Mouse (Mus musculus) neural tube, embryonic 15.5 days (tissue): ENCODE results near the gene Slc17a1. TPM values are rescaled to one million over a fixed set of nuclear protein-coding genes. Genes with fewer than 3 reads are reported as not detected.

Experiments used
- ATAC-seq: fragments of 200-750 bp; cut with Nextera tagmentation; 2 replicates; pipeline ENCODE4 v1.8.0; 2017; ENCODE audit warnings: mild to moderate bottlenecking, moderate TSS enrichment, moderate library complexity; ENCODE audit not compliant: low FRiP score
- H3K27ac ChIP-seq: fragments of 300-500 bp; sonication (generic); replicated peaks from 2 replicates; pipeline ENCODE4 v1.5.1; 2015; ENCODE audit warnings: mild to moderate bottlenecking, inconsistent platforms
- H3K27me3 ChIP-seq: fragments of 300-500 bp; sonication (generic); replicated peaks from 2 replicates; pipeline ENCODE4 v1.6.1; 2015; ENCODE audit warnings: inconsistent platforms
- H3K36me3 ChIP-seq: fragments of 300-500 bp; sonication (generic); 2 replicates; pipeline ENCODE4 v1.6.1; 2015; ENCODE audit warnings: inconsistent platforms
- H3K4me1 ChIP-seq: fragments of 300-500 bp; sonication (generic); 2 replicates; pipeline ENCODE4 v1.6.1; 2015; ENCODE audit warnings: inconsistent platforms
- H3K4me2 ChIP-seq: fragments of 300-500 bp; sonication (generic); 2 replicates; pipeline ENCODE4 v1.6.1; 2015; ENCODE audit warnings: inconsistent platforms, mild to moderate bottlenecking, moderate library complexity
- H3K4me3 ChIP-seq: fragments of 300-500 bp; sonication (generic); replicated peaks from 2 replicates; pipeline ENCODE4 v1.5.1; 2015; ENCODE audit warnings: mild to moderate bottlenecking, inconsistent platforms
- H3K9ac ChIP-seq: fragments of 300-500 bp; sonication (generic); replicated peaks from 2 replicates; pipeline ENCODE4 v1.6.1; 2015; ENCODE audit warnings: mild to moderate bottlenecking, inconsistent platforms
- H3K9me3 ChIP-seq: fragments of 300-500 bp; sonication (generic); replicated peaks from 2 replicates; pipeline ENCODE4 v1.6.1; 2016; ENCODE audit warnings: inconsistent platforms
- WGBS: fragments of 180-500 bp; shearing (Covaris S2); methylation state at CpG from one replicate; pipeline ENCODE4 v1.1.7; 2015; ENCODE audit warnings: mixed read lengths; 5-methylcytosine and 5-hydroxymethylcytosine counted together
- microRNA-seq: library from miRNA; unstranded; fragments of <30 nt; microRNA quantifications from one replicate; pipeline ENCODE4, GENCODE M21; 2017
- polyA plus RNA-seq: library from polyadenylated mRNA; unstranded; fragments of >200 nt; fragmentation: Nextera tagmentation; extraction: Ambion mirVana; gene quantifications from 2 replicates; pipeline ENCODE4 v1.2.1, GENCODE M21; 2015

Slc17a1 gene
- polyA plus RNA-seq, 1 experiment from 2014 or later: not detected

GRCm38 (mm10) chr13:23930461-23930860 lies 62.9 kb downstream of the Slc17a1 start:
- 95% methylated on average over 9 of the region's 9 CpGs for WGBS
- H3K27ac ChIP-seq: no peak overlapping the region

GRCm38 (mm10) chr13:23930904-23931303 lies 63.4 kb downstream of the Slc17a1 start:
- H3K4me2 ChIP-seq: no peak overlapping the region
- WGBS: 79% methylated on average over 11 of the region's 11 CpGs
- H3K9ac ChIP-seq: no peak overlapping the region
- ATAC-seq: no peak
- H3K4me1 ChIP-seq: no peaks in the 10 kb centered on the region
- H3K36me3 ChIP-seq: no peaks in the 10 kb centered on the region
- H3K27me3 ChIP-seq: no peaks in the 10 kb centered on the region
- H3K27ac ChIP-seq: no peak overlapping the region
- no peaks in the 10 kb centered on the region for H3K9me3 ChIP-seq
- no peak overlapping the region for H3K4me3 ChIP-seq

More at GRCm38 (mm10) chr13:23930461-23930860, 62.9 kb downstream of the Slc17a1 start:
- no peak overlapping the region for H3K4me2 ChIP-seq
- H3K4me3 ChIP-seq: no peak overlapping the region
- no peaks in the 10 kb centered on the region for H3K36me3 ChIP-seq
- no peak overlapping the region for H3K9ac ChIP-seq
- no peak for ATAC-seq
- no peaks in the 10 kb centered on the region for H3K9me3 ChIP-seq
- H3K4me1 ChIP-seq: no peaks in the 10 kb centered on the region
- H3K27me3 ChIP-seq: no peaks in the 10 kb centered on the region

GRCm38 (mm10) chr13:23933421-23934210 lies 66.1 kb downstream of the Slc17a1 start, which contains the start of gene Hist1h2ba:
Hist1h2ba (minus strand) TSS chr13:23934156.
- H3K4me2 ChIP-seq: no peak within 1 kb of the TSS
- H3K9me3 ChIP-seq: no peaks in the 10 kb centered on the region
- H3K27me3 ChIP-seq: no peaks in the 10 kb centered on the region
- H3K36me3 ChIP-seq: no peaks in the 10 kb centered on the region
- H3K9ac ChIP-seq: no peak within 1 kb of the TSS
- H3K4me1 ChIP-seq: no peaks in the 10 kb centered on the region
- H3K4me3 ChIP-seq: no peak within 1 kb of the TSS
- WGBS: 95% methylated on average over 39 of the region's 39 CpGs
- ATAC-seq: no peak
- no peak within 1 kb of the TSS for H3K27ac ChIP-seq

- H3K9me3 ChIP-seq: no peaks in the 10 kb centered on the region
- no peaks in the 10 kb centered on the region for H3K36me3 ChIP-seq
- no peaks in the 10 kb centered on the region for H3K27me3 ChIP-seq
- no peak within 1 kb of the TSS for H3K9ac ChIP-seq
- no peak for ATAC-seq
- H3K4me1 ChIP-seq: no peaks in the 10 kb centered on the region
- WGBS: 95% methylated on average over 10 of the region's 10 CpGs
- H3K4me3 ChIP-seq: no peak within 1 kb of the TSS
- H3K27ac ChIP-seq: no peak within 1 kb of the TSS
- no peak within 1 kb of the TSS for H3K4me2 ChIP-seq
Observed at GRCm38 (mm10) chr13:23934211-23934520, 66.6 kb downstream of the Slc17a1 start, which contains the start of gene Hist1h2aa. Hist1h2aa (plus strand) TSS chr13:23934462.

GRCm38 (mm10) chr13:23938699-23939098 lies 71.1 kb downstream of the Slc17a1 start:
- Histone ChIP-seq H3K4me3 (no peak overlapping the region), H3K4me1 (no peaks in the 10 kb centered on the region), H3K27ac (no peak overlapping the region), H3K27me3 (no peaks in the 10 kb centered on the region), H3K36me3 (no peaks in the 10 kb centered on the region), H3K9ac (no peak overlapping the region), H3K9me3 (no peaks in the 10 kb centered on the region), H3K4me2 (no peak overlapping the region)
- no peak for ATAC-seq
- 93% methylated on average over 1 of the region's 1 CpGs for WGBS

- no peak for ATAC-seq
- H3K9me3 ChIP-seq: no peaks in the 10 kb centered on the region
- no peak overlapping the region for H3K9ac ChIP-seq
- H3K4me2 ChIP-seq: no peak overlapping the region
- H3K4me3 ChIP-seq: no peak overlapping the region
- H3K27ac ChIP-seq: no peak overlapping the region
- no peaks in the 10 kb centered on the region for H3K36me3 ChIP-seq
- no peaks in the 10 kb centered on the region for H3K27me3 ChIP-seq
- no peaks in the 10 kb centered on the region for H3K4me1 ChIP-seq
- 54% methylated on average over 6 of the region's 6 CpGs for WGBS
Observed at GRCm38 (mm10) chr13:23940291-23940690, 72.7 kb downstream of the Slc17a1 start.

GRCm38 (mm10) chr13:23942861-23943260 lies 75.3 kb downstream of the Slc17a1 start:
- ATAC-seq: no peak; the same call in 1 of the 2 replicates
- no peaks in the 10 kb centered on the region for H3K27me3 ChIP-seq
- H3K9me3 ChIP-seq: no peaks in the 10 kb centered on the region
- no peak overlapping the region for H3K9ac ChIP-seq
- WGBS: 61% methylated on average over 2 of the region's 2 CpGs
- H3K36me3 ChIP-seq: no peaks in the 10 kb centered on the region
- H3K27ac ChIP-seq: no peak overlapping the region
- H3K4me2 ChIP-seq: no peak overlapping the region
- H3K4me1 ChIP-seq: no peaks in the 10 kb centered on the region
- H3K4me3 ChIP-seq: no peak overlapping the region

Small RNA genes within 50 kb of the gene (microRNA-seq; reads per million reads assigned to microRNA genes)
- gene Gm44344: not detected

Other genes with a start within 250 kb of the Slc17a1 start
- 1.7 and 2.0 TPM in 2 replicates for gene Hist1h2be, start 246.6 kb upstream of the Slc17a1 start, polyA plus RNA-seq
- 4.3 and 7.0 TPM in 2 replicates for gene Hist1h1e, start 245.2 kb upstream of the Slc17a1 start, polyA plus RNA-seq
- 0.26 and 0.54 TPM in 2 replicates for gene Hist1h2ac, start 183.8 kb upstream of the Slc17a1 start, polyA plus RNA-seq
- 18.4 and 26.8 TPM in 2 replicates for gene Hist1h2bc, start 183.6 kb upstream of the Slc17a1 start, polyA plus RNA-seq
- not detected in 2 replicates for gene Hist1h1t, start 171.9 kb upstream of the Slc17a1 start, polyA plus RNA-seq
- gene Hist1h4c, start 169.3 kb upstream of the Slc17a1 start, polyA plus RNA-seq: 2.7 and 2.8 TPM in 2 replicates
- 3.7 and 4.6 TPM in 2 replicates for gene Hfe, start 156.9 kb upstream of the Slc17a1 start, polyA plus RNA-seq
- 7.4 and 13.8 TPM in 2 replicates for gene Hist1h1c, start 128.9 kb upstream of the Slc17a1 start, polyA plus RNA-seq
- 0.78 and 2.4 TPM in 2 replicates for gene Hist1h3c, start 122.1 kb upstream of the Slc17a1 start, polyA plus RNA-seq
- 0.83 TPM in 1 of 2 replicates, not detected in the other for gene Hist1h2bb, start 121.0 kb upstream of the Slc17a1 start, polyA plus RNA-seq
- gene Hist1h2ab, start 116.6 kb upstream of the Slc17a1 start, polyA plus RNA-seq: 3.0 and 12.1 TPM in 2 replicates
- gene Hist1h3b, start 115.5 kb upstream of the Slc17a1 start, polyA plus RNA-seq: 1.2 and 2.0 TPM in 2 replicates
- gene Hist1h4b, start 110.7 kb upstream of the Slc17a1 start, polyA plus RNA-seq: 1.0 and 2.6 TPM in 2 replicates
- gene Hist1h4a, start 106.5 kb upstream of the Slc17a1 start, polyA plus RNA-seq: not detected in 2 replicates
- gene Hist1h3a, start 105.4 kb upstream of the Slc17a1 start, polyA plus RNA-seq: 1.4 and 2.3 TPM in 2 replicates
- 0.44 and 0.60 TPM in 2 replicates for gene Hist1h1a, start 104.1 kb upstream of the Slc17a1 start, polyA plus RNA-seq
- 0.09 TPM in 1 of 2 replicates, not detected in the other for gene Trim38, start 97.8 kb upstream of the Slc17a1 start, polyA plus RNA-seq
- not detected in 2 replicates for gene Slc17a2, start 60.8 kb upstream of the Slc17a1 start, polyA plus RNA-seq
- 0.08 TPM in 1 of 2 replicates, not detected in the other for gene Slc17a3, start 28.3 kb upstream of the Slc17a1 start, polyA plus RNA-seq
- 0.15 and 1.1 TPM in 2 replicates for gene Slc17a4, start 47.3 kb downstream of the Slc17a1 start, polyA plus RNA-seq
- not detected in 2 replicates for gene Hist1h2ba, start 66.4 kb downstream of the Slc17a1 start, polyA plus RNA-seq
- gene Hist1h2aa, start 66.7 kb downstream of the Slc17a1 start, polyA plus RNA-seq: not detected in 2 replicates
- gene Scgn, start 123.5 kb downstream of the Slc17a1 start, polyA plus RNA-seq: 0.77 and 1.3 TPM in 2 replicates